Mouse (Mus musculus) liver, adult 2 months (tissue): ENCODE measurements around the gene Add2.

Source experiments
- CTCF ChIP-seq: fragments of 200-500 bp; IDR thresholded peaks from 2 replicates; pipeline ENCODE4 v1.5.1; 2011; ENCODE audit warnings: low read depth, low read length, control low read depth
- POLR2A ChIP-seq: fragments of 200-500 bp; IDR thresholded peaks from 2 replicates; pipeline ENCODE4 v1.6.1; 2011; ENCODE audit warnings: low read length, control low read depth; ENCODE audit not compliant: insufficient read depth; ENCODE audit errors: extremely low read depth

DNA sequence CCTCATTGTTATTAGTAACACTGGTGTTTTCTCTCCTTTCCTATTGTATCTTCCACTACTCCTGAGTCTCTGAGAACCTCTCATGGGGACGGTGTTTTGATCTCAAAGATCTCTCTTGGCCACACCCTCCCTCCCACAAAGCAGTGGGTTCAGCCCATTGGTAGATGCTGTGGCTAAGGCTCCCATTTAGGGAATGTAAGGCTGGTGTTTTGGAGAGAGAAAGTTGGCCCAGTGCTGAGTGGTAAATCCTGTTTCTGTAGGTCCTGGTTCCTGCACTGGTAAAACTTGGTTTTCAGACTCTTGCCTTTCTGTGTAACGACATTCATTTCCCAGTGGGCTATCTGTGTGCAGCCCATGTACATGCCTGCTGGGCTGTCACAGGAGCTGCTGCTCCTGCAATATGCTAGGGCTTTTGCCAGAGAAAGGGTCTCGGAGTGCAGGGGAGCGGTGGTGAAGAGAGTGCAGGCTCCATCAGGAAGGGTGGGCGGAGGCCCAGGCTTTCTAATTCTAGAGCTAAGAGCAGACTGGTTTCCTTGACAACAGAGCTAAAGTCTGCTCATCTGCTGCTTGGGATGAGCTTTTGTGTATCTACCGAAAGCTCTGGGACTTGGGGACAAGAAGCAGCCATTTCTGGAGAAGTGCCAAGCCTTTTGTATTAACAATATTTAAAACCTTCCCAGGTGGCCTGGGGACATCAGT is 36.0 kb downstream of the Add2 start:
- no peak for TF ChIP-seq POLR2A
- TF ChIP-seq CTCF, result no peak
